Mouse (Mus musculus) T-cell, adult 2 months (primary cell): ENCODE measurements around the gene Arhgef28.
A peak's percentile ranks its signal among the peaks of the same experiment; 100 is the strongest.

ENCODE experiments used
- DNase-seq: peaks from one replicate; pipeline ENCODE4 v3.0.0; 2022; ENCODE audit warnings: low spot score

Arhgef28 gene

DNA sequence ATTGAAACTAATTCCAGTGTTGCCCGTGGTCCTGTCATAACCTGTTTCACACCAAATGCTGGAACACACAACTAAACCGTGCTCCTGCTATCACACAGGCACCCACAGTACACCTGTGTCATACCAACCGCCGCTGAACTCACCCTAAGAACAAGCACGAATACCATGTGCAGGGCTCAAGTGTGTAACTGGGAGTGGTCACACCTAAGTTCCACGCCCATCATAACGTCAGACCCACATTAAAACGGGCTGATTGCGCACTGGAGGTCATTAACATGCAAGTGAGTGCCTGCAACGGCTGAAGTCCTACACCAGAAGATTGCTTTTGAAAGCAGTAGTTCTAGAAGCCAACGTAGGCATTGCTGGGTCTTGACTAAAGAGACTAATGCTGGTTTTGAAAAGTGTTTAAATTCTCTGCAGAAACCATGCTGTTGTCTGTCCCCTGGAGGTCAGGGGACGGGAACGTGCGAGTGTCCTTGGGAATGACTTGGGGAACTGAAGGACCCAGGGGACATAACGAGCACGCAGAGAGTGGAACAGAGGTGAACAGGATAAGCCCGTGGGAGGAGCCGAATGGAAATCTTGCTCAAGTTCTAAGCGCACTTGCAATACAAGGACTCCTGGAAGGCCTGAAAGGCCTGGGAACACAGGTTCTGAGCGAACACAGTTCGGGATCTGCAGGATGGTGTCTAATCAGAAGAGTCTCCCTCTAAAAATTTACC, 22.9 kb downstream of the Arhgef28 start:
- DNase-seq: no peak

DNA sequence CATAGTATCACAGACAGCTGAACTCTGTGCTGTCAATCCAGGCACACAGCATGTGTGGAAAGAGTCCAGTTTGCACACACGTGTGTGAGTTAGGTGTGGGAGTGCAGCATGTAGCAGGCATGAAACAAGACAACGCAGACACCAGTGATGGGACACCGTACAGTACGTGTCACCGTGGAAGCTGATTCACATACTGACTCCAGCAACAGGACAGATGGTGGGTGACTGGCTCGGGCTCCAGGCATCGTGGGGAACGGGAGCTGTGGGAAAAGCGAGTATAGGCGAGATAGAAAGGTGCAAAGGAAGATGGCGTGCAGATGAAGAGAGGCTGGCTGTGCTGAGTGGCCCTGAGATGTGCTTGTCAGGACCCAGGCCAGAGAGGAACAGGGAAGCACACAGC, 23.9 kb downstream of the Arhgef28 start:
- DNase-seq: no peak

DNA sequence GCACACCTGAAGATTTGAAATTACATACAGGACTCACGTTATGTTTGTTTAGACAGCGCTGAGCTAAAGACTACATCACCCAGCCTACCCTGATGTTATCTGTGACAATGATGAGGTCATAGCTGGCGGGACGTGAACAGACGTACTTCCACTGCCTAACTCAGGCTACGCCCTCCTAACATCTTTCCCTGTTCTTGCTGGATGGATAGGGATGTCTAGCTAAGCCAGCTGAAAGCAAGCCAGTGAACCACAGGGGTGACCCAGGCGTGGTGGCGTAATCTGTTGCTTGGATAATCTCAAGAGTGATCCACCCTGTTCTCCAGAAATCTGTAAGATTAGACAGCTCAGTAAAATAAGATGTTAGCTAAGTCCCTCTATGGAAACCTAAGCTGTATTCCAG, 25.6 kb downstream of the Arhgef28 start:
- no peak for DNase-seq

DNA sequence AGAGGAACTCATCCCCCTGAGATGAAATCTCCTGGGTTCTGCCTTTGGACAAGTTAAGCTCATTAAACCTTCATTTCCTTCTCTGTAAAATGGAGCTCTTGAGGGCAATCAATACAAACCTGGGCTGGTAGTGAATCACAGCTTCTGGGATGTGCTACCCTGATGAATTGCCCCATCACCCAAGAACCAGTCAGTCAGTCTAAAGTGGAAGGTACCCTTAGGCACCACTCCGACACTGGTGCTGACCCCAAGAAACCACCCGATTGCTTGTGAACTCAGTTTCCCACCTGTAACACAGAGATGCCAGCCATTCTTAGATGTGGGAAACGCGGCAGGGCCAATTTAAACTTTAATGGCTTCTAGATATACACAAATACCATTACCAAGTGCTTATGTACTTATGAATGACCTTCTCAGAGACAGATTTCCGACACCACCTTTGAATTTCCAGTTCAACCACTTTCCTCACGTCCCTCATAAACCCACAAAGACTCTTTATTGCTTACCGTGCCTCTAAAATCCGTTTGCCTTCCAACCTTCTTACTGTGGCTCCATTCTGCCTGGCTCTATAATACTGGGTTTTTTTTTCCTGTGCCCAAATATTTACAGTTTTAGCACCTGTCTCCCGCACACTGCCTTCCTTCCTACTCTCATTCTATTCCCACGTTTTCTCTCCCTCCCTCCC, 30.8 kb downstream of the Arhgef28 start:
- no peak for DNase-seq

DNA sequence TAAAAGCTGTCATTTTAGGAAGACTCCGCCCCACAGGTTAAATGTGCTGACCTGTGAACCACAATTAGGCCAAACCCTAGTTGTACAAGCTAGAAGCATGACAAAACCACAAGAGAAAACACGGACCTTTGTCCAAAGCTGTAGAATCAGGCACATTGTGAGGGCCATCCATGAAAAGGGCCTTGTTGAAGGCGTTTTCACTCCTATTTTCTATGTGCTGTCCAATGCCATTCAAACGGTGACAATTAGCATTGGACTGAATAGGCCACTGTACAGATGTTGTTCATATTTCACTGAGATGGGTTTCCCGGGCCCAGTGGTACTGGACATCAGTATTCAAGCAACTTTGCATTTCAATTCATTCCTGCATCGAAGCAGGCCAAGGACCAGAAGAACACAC, 33.2 kb downstream of the Arhgef28 start:
- no peak for DNase-seq

DNA sequence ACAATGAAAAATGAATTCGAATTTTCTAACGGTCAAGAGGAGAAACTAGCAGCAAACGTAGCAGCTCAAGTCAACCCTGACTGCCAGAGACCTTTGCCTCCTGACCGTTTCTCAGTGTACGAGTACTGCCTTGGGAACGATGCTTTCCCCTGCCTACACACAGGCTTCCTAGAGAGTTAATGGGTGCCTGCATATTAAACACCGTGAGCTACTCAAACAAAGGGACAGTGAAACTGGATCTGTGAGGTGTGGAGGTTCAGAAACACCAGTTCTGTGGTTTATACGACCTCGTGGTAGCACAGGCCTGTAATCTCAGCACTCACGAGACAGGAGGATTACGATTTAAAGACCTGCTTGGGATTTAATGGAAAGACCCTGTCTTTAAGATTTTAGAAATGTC, 33.9 kb downstream of the Arhgef28 start:
- no peak for DNase-seq

DNA sequence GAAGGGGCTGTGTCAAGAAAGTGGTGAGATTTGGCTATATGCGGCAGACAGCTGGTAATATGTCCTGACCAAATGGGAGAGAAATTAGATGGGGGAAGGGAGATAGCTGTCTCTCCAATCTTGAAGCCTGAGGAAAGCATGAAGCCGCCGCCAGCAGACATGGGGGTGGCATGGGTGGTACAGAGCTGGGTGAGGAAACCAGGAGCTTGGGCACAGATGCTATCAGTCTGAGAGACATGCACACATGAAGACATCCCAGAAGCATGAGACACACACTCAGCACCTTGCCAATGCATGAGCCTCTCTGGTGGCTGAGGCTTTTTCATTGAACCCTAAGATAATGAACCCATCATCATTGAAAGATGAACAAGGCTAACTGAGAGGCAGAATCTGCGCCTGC, 34.5 kb downstream of the Arhgef28 start:
- DNase-seq: no peak

DNA sequence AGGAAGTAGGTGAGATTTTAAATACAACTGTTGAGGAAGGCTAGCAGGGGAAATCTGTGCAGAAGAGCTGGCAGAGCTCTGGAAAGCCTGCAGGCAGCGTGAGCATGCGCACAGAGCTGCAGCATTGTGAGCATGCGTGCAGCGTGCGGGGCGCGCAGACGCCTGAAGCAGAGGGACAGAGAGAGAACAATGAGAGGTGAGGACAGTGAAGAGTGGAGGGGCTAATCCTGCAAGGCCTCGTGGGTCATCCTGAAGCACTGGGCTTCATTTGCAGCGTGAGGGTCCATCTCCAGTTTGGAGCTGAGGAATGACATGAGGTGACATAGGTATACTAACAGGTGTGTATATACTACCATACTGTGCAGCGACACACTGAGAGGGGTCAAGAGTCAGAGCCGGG, 35.0 kb downstream of the Arhgef28 start:
- no peak for DNase-seq

DNA sequence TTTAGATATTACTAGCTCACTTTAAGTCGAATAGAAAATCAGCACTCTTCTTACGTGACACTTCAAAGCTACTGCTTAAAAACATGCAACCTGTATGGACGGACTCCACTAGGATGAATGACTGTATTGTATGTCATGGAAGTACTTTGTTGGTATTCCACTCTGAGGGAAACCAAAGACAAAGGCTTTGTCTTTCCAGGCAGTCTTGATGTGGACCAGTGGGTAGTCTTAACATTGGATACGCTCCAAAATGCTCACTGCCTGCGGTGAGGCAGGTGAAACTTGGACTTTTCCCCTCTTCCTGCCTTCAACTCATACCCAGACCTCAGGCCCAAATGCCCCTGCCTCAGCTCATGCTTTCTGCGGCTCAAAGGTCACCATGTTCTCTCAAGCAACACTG, 41.4 kb downstream of the Arhgef28 start:
- no peak for DNase-seq

DNA sequence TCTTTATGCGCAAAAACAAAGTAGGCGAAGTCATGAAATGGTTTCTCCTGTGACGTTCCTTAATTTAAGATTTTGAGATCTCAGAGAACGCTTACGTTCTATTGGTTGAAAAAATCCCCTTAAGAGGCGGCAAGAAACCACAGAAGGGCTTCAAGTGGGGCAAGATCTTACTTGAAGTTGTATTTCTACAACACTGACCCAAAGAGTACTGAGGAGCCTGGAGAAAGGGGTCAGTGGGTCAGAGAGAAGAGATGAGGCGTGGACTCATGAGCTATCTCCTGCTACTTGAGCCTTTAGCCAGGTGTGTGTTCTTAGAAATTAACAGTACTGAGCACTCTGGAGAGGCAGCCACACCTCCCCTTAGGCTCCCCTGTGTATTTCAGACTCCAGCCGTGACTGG, 44.7 kb downstream of the Arhgef28 start:
- DNase-seq: no peak

DNA sequence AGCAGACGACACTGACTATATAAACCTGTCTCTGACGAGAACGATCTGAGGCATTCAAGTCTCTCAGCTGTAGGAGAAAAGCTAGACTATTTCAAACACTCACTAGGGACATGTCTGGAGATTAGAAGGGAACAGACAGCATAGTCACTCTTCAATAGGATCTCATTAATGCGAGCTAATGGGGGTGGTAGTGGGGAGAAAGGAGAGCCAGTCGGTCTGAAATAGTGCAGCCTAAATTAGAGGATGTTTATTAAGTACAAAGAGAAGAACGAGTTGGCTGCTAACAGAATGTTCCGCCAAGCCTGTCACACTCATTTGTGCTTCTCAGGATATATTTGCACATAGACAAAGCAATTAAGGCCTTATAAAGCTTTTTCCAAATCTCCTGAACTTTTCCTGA, 49.6 kb downstream of the Arhgef28 start:
- DNase-seq: no peak

DNA sequence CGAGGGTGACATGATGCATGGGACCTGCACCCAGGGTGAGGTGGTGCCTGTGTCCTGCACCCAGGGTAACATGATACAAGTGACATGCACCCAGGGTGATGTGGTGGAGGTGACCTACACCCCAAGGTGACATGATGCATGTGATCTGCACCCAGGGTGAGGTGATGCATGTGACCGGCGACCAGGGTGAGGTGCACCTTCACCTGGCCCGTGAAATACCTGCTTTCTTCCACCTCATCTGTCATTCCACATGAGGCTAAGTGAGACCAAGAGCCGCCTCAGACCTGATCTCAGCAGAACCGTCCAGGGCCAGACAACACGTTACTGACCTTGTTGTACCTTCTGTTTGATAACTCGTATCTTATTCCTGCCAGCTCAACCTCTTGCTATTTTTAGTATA, 53.5 kb downstream of the Arhgef28 start:
- DNase-seq: no peak

DNA sequence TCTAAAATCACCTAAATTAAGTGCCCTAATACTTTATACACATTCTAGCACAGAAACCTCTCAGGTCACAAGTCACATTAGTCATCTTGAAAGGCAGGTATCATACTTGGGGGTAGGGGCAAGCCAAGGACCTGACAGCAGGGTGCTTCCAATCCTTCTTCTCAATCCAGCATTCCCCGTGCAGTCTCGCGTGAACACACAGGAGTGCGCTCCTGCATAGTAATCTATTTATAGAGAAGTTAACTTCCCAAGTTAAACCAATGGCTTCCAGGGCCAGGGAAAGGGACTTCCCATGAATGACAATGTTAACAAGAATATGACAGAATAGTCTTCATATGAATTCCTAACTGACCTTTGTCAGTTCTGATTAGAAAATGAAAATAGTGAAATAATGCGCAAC, 58.7 kb downstream of the Arhgef28 start:
- DNase-seq: no peak

DNA sequence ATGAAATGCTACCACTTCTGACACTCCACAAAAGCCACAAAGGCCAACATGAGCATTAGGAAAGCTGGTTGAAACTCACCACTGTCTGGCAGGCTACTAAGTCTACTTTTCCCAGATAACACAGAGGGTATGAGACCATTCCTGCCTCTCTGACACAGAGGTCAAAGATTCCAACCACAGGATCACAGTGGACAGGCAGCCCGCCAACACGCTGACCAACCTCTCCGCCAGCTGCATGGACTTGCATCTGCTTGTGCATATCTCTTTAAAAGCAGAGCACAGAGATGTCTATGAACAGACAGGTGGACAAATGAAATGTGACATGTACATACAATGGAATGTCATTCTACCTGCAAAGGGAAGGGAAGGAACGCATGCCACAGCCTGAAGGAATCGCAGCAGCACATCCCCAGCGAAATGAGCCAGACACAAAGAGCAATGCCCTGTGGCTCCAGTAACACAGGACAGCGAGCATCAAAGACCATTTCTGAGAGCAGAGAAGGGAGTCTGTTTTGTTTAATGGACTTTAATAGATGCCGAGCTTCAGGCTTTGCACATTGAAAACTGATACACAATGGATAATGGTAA, 59.6 kb downstream of the Arhgef28 start:
- DNase-seq: no peak

DNA sequence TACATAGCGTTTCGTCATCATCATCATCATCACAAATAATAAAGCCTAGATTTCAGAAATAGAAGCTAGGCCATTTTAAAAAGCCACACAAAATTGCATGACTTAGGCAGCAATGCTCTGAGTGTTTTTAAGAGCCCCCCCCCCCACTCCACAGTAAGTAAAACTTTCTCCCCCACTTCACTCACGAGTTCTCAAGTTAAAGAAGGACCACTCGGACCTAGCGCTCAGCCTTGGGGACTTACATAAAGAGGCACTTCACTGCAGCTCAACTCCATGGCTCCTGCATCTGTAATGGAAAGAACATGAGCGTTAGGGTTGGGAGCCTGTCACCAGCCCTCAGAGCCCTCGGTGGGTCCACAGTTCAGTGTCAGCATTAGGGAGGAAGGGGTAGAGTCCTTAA, 60.9 kb downstream of the Arhgef28 start:
- DNase-seq: no peak

DNA sequence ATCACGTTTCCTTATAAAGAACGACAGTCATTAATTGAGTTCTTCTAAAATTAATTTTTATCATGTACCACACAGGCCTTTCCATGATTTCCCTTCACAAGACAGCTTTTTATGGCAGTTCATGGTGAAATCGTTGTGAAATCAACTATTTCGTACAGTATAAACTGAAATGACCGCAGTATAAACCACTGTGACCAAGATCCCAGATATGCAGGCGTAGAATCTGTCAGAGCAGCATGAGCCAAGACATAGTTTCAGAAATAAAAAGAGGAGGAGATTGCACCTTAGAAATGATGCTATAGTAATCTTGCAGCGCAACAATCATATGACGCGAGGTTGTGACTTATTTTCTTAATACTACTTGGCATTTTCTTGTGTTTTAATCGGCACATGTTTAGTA, 63.2 kb downstream of the Arhgef28 start:
- no peak for DNase-seq

DNA sequence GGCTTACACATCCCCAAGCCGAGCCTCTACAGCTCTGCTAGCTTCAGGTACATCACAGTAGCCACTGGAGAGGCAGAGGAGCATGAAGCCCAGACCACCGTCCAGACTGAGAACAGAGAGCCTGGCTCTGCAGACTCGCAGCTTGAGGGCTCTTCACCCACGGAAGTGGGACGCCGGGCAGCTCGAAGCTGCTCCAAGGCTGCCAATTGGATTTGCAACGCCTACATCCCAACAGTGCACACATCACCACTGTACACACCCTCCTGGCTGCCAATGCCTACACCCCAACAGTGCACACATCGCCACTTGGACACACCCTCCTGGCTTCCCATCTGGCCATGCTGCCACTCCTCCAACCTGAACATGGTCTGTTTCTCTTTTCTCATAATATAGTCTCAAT, 65.6 kb downstream of the Arhgef28 start:
- no peak for DNase-seq

DNA sequence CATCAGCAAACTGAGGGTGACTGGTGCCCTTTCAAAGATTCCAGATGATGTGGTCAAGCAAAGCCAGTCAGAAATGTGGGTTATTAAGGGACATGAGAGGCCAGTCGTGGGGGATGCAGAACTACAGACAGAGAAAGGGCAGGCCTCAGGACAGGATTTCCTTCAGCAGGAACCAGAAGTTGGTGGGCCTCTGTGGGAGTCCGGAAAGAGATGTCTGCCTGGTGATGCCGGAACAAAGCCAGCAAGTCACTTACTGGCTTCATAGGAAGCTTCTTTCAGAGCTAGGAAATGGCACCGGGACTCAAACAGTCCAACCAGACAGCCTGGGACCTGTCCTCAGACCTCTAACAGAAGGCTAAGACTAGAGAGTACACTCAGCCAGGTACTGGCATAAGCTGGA, 67.5 kb downstream of the Arhgef28 start:
- no peak for DNase-seq

DNA sequence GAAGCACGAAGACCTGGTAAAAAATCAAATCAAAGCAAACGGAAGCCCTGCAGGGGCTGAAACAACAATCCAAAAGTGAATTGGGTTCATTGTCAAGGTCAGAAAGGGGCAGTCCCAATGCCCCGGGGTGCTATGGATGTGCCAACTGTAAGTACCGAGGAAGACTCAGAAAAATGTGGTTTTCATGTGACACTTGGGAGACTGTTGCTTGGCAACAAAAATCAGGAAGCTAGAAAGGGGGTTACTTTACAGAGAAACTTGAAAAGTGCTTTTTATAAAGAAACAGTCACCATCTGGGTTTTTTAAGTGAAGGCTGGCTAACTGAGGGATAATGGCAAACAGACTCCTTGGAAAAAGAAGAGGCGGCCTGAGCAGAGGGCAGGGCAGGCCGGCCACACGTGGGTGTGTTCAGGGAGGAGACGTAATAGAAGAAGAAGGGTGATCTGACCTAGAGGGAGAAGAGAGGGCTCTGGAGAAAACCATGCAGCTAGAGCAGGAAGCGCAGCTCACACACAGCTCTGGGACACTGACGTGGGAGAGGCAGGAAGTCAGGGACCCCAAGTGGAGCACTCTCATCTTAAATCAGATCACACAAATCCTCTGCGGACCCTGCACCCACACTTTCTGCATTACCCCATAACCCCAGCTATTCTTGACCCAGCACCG, 70.2 kb downstream of the Arhgef28 start:
- no peak for DNase-seq

DNA sequence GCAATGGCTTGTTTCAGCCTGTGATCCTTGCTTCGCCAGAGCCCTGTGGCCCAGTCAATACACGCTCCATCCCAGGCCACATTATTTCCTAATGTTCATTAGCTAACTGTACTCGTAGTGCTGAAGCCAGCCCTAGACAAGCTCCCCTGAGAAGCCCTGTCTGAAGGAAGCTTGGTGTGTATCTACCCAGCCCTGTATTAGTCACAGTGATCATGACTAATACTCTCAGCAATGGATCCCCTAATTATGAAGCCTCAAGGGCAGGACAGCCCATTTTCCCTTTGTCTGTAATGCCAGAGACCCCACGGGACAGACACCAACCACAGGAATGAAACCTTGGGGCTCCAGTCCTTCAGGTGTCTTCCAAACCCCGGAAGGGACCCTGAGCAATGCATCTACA, 73.3 kb downstream of the Arhgef28 start:
- no peak for DNase-seq

DNA sequence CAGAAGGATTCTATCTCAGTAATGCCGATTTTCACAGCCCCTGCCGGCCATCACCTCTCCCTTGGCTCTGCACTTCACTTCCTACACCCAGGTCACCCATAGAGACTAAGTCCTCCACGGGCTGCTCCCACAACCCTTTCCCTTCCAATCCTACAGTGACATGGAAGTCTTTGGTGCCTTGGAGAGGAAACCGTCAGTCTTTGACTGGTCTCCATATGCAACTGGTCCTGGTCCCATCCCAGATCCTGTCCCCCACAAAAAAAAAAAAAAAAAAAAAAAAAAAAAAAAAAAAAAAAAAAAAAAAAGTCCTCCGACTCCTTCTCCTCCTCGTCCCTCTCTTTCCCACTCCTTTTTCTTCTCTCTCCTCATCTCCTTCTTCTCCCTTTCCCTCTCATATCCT, 74.0 kb downstream of the Arhgef28 start:
- DNase-seq: no peak

DNA sequence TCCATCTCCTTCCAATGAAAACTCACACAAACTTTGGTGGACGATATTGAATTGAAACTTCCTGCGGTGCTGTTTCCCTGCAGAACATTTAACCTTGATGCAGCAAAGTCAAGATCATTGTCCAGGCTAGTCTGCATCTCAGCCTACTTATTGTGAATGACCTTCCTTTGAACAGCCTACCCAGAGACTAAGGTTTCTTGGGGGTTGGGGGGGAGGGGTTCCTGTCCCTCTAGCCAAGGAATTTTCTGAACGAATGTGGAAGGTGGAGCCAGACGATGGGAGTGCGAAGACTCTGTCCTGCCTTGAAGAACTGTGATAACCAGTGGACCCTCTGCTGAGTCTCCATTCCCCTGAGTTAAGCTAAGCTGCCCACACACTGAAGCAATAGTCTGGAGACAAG, 80.6 kb downstream of the Arhgef28 start:
- DNase-seq: no peak

DNA sequence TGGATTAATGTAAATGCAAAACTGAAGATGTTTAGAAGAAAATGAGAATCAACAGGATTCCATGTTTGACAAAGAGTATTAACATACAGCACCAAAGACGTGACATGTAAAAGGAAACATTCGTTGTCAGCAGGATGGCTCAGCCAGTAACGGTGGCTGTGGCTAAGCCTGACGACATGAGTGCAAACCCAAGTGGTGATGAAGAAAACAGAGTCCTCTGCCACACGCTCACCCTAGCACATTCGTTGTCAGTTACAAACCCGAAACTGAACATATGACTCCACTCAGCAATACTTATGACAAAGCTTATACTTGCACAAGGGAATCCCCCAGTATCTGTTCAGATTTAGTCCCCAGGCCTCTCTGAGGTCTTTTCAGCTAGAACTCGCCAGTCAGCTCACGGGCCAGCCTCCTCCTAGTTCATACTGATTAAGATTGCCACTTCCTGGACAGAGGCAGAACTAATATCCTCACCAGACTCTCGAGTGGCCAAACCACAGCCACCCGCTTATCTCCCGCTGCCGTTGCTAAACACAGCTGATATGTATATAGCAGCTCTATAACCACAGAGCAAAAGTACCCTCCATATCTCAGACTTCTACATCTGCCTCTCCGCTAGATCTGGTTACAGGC, 82.0 kb downstream of the Arhgef28 start:
- DNase-seq: peak; percentile 1
